Mouse (Mus musculus): ENCODE data around the gene C1rl. TPM values are rescaled to one million over a fixed set of nuclear protein-coding genes. Genes with fewer than 3 reads are reported as not detected.
A peak's percentile ranks its signal among the peaks of the same experiment; 100 is the strongest.
"Not testable (repeated sequence)": the region's sequence is repeated elsewhere in the genome, so short reads cannot be mapped to it uniquely, and the experiment has no call there.

Gene C1rl
- total and polyA plus RNA-seq, 3 experiments = 1.1 to 1.3 (median 1.2) TPM

- no peak overlapping the region for H3K9ac ChIP-seq (ENCODE audit: low read depth, low read length)
- no peaks in the 10 kb centered on the region for H3K27me3 ChIP-seq (ENCODE audit: control insufficient read depth, insufficient read depth, low read length)
- intact Hi-C loops (cut with DNase I) = no loop called here
- 92% methylated on average over 3 of the region's 3 CpGs for WGBS
- TF ChIP-seq POLR2A (IDR thresholded peaks at IDR 0.05; ENCODE audit: insufficient read depth, low read depth, low read length) (no peak), CTCF (IDR thresholded peaks at IDR 0.05) (no peak), EP300 (IDR thresholded peaks at IDR 0.05; ENCODE audit: insufficient read depth, low read depth, low read length) (no peak)
- H3K36me3 ChIP-seq (ENCODE audit: control insufficient read depth, insufficient read depth, low read length) = no peaks in the 10 kb centered on the region
- no peaks in the 10 kb centered on the region for H3K4me1 ChIP-seq (ENCODE audit: control insufficient read depth, insufficient read depth, low read length)
- H3K4me3 ChIP-seq = no peak overlapping the region
- no peak for DNase-seq
- no peak overlapping the region for H3K27ac ChIP-seq
- no peaks in the 10 kb centered on the region for H3K79me2 ChIP-seq (replicated peaks; ENCODE audit: control insufficient read depth, insufficient read depth, low read length)
Measured at GRCm38 (mm10) chr6:124471121-124471520, 21.8 kb upstream of the C1rl start.

- DNase-seq; H3K27ac ChIP-seq; H3K4me3 ChIP-seq; intact Hi-C loops (cut with DNase I); H3K79me2 ChIP-seq (replicated peaks; ENCODE audit: control insufficient read depth, insufficient read depth, low read length); H3K27me3 ChIP-seq (ENCODE audit: control insufficient read depth, insufficient read depth, low read length); H3K36me3 ChIP-seq (ENCODE audit: control insufficient read depth, insufficient read depth, low read length); H3K4me1 ChIP-seq (ENCODE audit: control insufficient read depth, insufficient read depth, low read length); H3K9ac ChIP-seq (ENCODE audit: low read depth, low read length): not testable (repeated sequence)
- WGBS = 63% methylated on average over 6 of the region's 6 CpGs
Measured at GRCm38 (mm10) chr6:124471783-124472638, 20.9 kb upstream of the C1rl start.

GRCm38 (mm10) chr6:124472801-124473200 is 20.1 kb upstream of the C1rl start:
- H3K36me3 ChIP-seq (ENCODE audit: control insufficient read depth, insufficient read depth, low read length) = no peaks in the 10 kb centered on the region
- intact Hi-C loops (cut with DNase I) = no loop called here
- H3K9ac ChIP-seq (ENCODE audit: low read depth, low read length) = no peak overlapping the region
- H3K27me3 ChIP-seq (ENCODE audit: control insufficient read depth, insufficient read depth, low read length) = no peaks in the 10 kb centered on the region
- peaks cover 1% of the 10 kb centered on the region; the same call in 1 of the 2 replicates for H3K4me1 ChIP-seq (ENCODE audit: control insufficient read depth, insufficient read depth, low read length)
- TF ChIP-seq POLR2A (IDR thresholded peaks at IDR 0.05; ENCODE audit: insufficient read depth, low read depth, low read length) = no peak
- peak; percentile 81 for TF ChIP-seq CTCF (IDR thresholded peaks at IDR 0.05)
- no peaks in the 10 kb centered on the region for H3K79me2 ChIP-seq (replicated peaks; ENCODE audit: control insufficient read depth, insufficient read depth, low read length)
- H3K4me3 ChIP-seq = no peak overlapping the region
- 45% methylated on average over 6 of the region's 6 CpGs for WGBS
- no peak overlapping the region for H3K27ac ChIP-seq
- DNase-seq = peak; percentile 26 to 64

- WGBS = 74% methylated on average over 11 of the region's 11 CpGs
- no peaks in the 10 kb centered on the region for H3K79me2 ChIP-seq (replicated peaks; ENCODE audit: control insufficient read depth, insufficient read depth, low read length)
- no peak for DNase-seq
- H3K27me3 ChIP-seq (ENCODE audit: control insufficient read depth, insufficient read depth, low read length) = no peaks in the 10 kb centered on the region
- intact Hi-C loops (cut with DNase I) = no loop called here
- TF ChIP-seq CTCF (IDR thresholded peaks at IDR 0.05) (no peak), POLR2A (IDR thresholded peaks at IDR 0.05; ENCODE audit: insufficient read depth, low read depth, low read length) (no peak), EP300 (IDR thresholded peaks at IDR 0.05; ENCODE audit: insufficient read depth, low read depth, low read length) (no peak)
- H3K27ac ChIP-seq = no peak overlapping the region
- no peak overlapping the region for H3K4me3 ChIP-seq
- peaks cover 4% of the 10 kb centered on the region for H3K4me1 ChIP-seq (ENCODE audit: control insufficient read depth, insufficient read depth, low read length)
- H3K9ac ChIP-seq (ENCODE audit: low read depth, low read length) = no peak overlapping the region
- no peaks in the 10 kb centered on the region for H3K36me3 ChIP-seq (ENCODE audit: control insufficient read depth, insufficient read depth, low read length)
Measured at GRCm38 (mm10) chr6:124474621-124475020, 18.3 kb upstream of the C1rl start.

- H3K27me3 ChIP-seq (ENCODE audit: control insufficient read depth, insufficient read depth, low read length); H3K79me2 ChIP-seq (replicated peaks; ENCODE audit: control insufficient read depth, insufficient read depth, low read length); H3K9ac ChIP-seq (ENCODE audit: low read depth, low read length); DNase-seq; H3K36me3 ChIP-seq (ENCODE audit: control insufficient read depth, insufficient read depth, low read length); H3K27ac ChIP-seq; H3K4me3 ChIP-seq; intact Hi-C loops (cut with DNase I); H3K4me1 ChIP-seq (ENCODE audit: control insufficient read depth, insufficient read depth, low read length): not testable (repeated sequence)
- 83% methylated on average over 8 of the region's 11 CpGs for WGBS
Measured at GRCm38 (mm10) chr6:124475335-124476075, 17.4 kb upstream of the C1rl start.

- TF ChIP-seq POLR2A (IDR thresholded peaks at IDR 0.05; ENCODE audit: insufficient read depth, low read depth, low read length) = no peak
- TF ChIP-seq EP300 (IDR thresholded peaks at IDR 0.05; ENCODE audit: insufficient read depth, low read depth, low read length) = no peak
- TF ChIP-seq CTCF (IDR thresholded peaks at IDR 0.05) = no peak
Measured at GRCm38 (mm10) chr6:124476216-124476615, 16.7 kb upstream of the C1rl start.

More at GRCm38 (mm10) chr6:124476216-124476615, 16.7 kb upstream of the C1rl start:
- WGBS = 78% methylated on average over 7 of the region's 7 CpGs
- no peaks in the 10 kb centered on the region for H3K79me2 ChIP-seq (replicated peaks; ENCODE audit: control insufficient read depth, insufficient read depth, low read length)
- H3K27ac ChIP-seq = no peak overlapping the region
- intact Hi-C loops (cut with DNase I) = no loop called here
- H3K36me3 ChIP-seq (ENCODE audit: control insufficient read depth, insufficient read depth, low read length) = no peaks in the 10 kb centered on the region
- H3K27me3 ChIP-seq (ENCODE audit: control insufficient read depth, insufficient read depth, low read length) = no peaks in the 10 kb centered on the region
- H3K9ac ChIP-seq (ENCODE audit: low read depth, low read length) = no peak overlapping the region
- no peak overlapping the region for H3K4me3 ChIP-seq
- peaks cover 4% of the 10 kb centered on the region for H3K4me1 ChIP-seq (ENCODE audit: control insufficient read depth, insufficient read depth, low read length)
- DNase-seq = no peak

Data from heart, adult 2 months (tissue).